Mouse (Mus musculus) small intestine, adult 2 months (tissue): ENCODE measurements around the gene Rab19. TPM values are rescaled to one million over a fixed set of nuclear protein-coding genes. Genes with fewer than 3 reads are reported as not detected.
"Not testable (repeated sequence)": the region's sequence is repeated elsewhere in the genome, so short reads cannot be mapped to it uniquely, and the experiment has no call there.

ENCODE experiments used
- H3K27ac ChIP-seq: fragments of 200-500 bp; 2 replicates; pipeline ENCODE4 v1.5.1; 2012; ENCODE audit warnings: low read depth, low read length, control low read depth, inconsistent platforms; ENCODE audit not compliant: insufficient read depth
- H3K27me3 ChIP-seq: fragments of 200-500 bp; 2 replicates; pipeline ENCODE4 v1.6.1; 2012; ENCODE audit warnings: mild to moderate bottlenecking, moderate library complexity, low read length, inconsistent platforms; ENCODE audit not compliant: control insufficient read depth, insufficient read depth
- H3K36me3 ChIP-seq: fragments of 200-500 bp; 2 replicates; pipeline ENCODE4 v1.6.1; 2012; ENCODE audit warnings: mild to moderate bottlenecking, low read length, control low read depth, inconsistent platforms; ENCODE audit not compliant: control insufficient read depth, insufficient read depth
- H3K4me1 ChIP-seq: fragments of 200-500 bp; 2 replicates; pipeline ENCODE4 v1.6.1; 2012; ENCODE audit warnings: low read length, inconsistent platforms, mixed read lengths; ENCODE audit not compliant: control insufficient read depth, insufficient read depth, insufficient read length
- H3K4me3 ChIP-seq: fragments of 200-500 bp; 2 replicates; pipeline ENCODE4 v1.5.1; 2012; ENCODE audit warnings: low read depth, mild to moderate bottlenecking, control low read depth, inconsistent platforms, low read length, moderate library complexity
- CTCF ChIP-seq: fragments of 200-500 bp; IDR thresholded peaks from 2 replicates; pipeline ENCODE4 v1.5.1; 2012; ENCODE audit warnings: low read depth, mild to moderate bottlenecking, control low read depth, inconsistent platforms, low read length, moderate library complexity, mixed read lengths; ENCODE audit not compliant: insufficient replicate concordance, insufficient read length; ENCODE audit errors: extremely low read depth
- POLR2A ChIP-seq: fragments of 200-500 bp; IDR thresholded peaks from 2 replicates; pipeline ENCODE4 v1.6.1; 2012; ENCODE audit warnings: low read depth, mild to moderate bottlenecking, control low read depth, inconsistent platforms, low read length, moderate library complexity
- WGBS: fragments of 180-500 bp; shearing (Covaris S2); methylation state at CpG from one replicate; pipeline ENCODE4 v1.1.7; 2018; 5-methylcytosine and 5-hydroxymethylcytosine counted together
- polyA plus RNA-seq: library from polyadenylated mRNA; depleted of rRNA; stranded (reverse); fragments of >200 nt; gene quantifications from 2 replicates; pipeline ENCODE4 v1.2.3, GENCODE M21; 2012

Rab19 gene
- polyA plus RNA-seq, 1 experiment = 8.3 TPM

GRCm38 (mm10) chr6:39372042-39372441, 8.9 kb upstream of the Rab19 start:
- TF ChIP-seq CTCF (no peak), POLR2A (no peak)
- Histone ChIP-seq H3K27me3 (no peaks in the 10 kb centered on the region), H3K27ac (no peak overlapping the region), H3K4me1 (peaks cover 7% of the 10 kb centered on the region), H3K36me3 (peaks cover 6% of the 10 kb centered on the region; the same call in 1 of the 2 replicates), H3K4me3 (no peak overlapping the region)

GRCm38 (mm10) chr6:39372727-39373126, 8.2 kb upstream of the Rab19 start:
- no peak overlapping the region for H3K4me3 ChIP-seq
- H3K27ac ChIP-seq = no peak overlapping the region
- H3K4me1 ChIP-seq = peaks cover 7% of the 10 kb centered on the region
- no peak for TF ChIP-seq CTCF
- WGBS = 34% methylated on average over 7 of the region's 7 CpGs
- peaks cover 4% of the 10 kb centered on the region; the same call in 1 of the 2 replicates for H3K36me3 ChIP-seq
- no peaks in the 10 kb centered on the region for H3K27me3 ChIP-seq

- no peak for TF ChIP-seq POLR2A
- TF ChIP-seq CTCF = no peak
- Histone ChIP-seq H3K4me3 (no peak overlapping the region), H3K27ac (no peak overlapping the region), H3K27me3 (no peaks in the 10 kb centered on the region), H3K4me1 (peaks cover 7% of the 10 kb centered on the region), H3K36me3 (peaks cover 2% of the 10 kb centered on the region; the same call in 1 of the 2 replicates)
- WGBS = 31% methylated on average over 4 of the region's 4 CpGs
Observed at GRCm38 (mm10) chr6:39373301-39373955, 7.5 kb upstream of the Rab19 start.

GRCm38 (mm10) chr6:39376775-39377174, 4.2 kb upstream of the Rab19 start:
- Histone ChIP-seq H3K4me3 (peak overlapping the region; percentile 99), H3K27ac (no peak overlapping the region), H3K36me3 (no peaks in the 10 kb centered on the region), H3K4me1 (peaks cover 7% of the 10 kb centered on the region), H3K27me3 (no peaks in the 10 kb centered on the region)
- TF ChIP-seq CTCF (no peak), POLR2A (no peak)
- WGBS = 6% methylated on average over 9 of the region's 9 CpGs

- peak within 1 kb of the TSS; percentile 99 for H3K4me3 ChIP-seq
- TF ChIP-seq CTCF (no peak), POLR2A (peak; percentile 72)
- no peak within 1 kb of the TSS for H3K27ac ChIP-seq
- H3K4me1 ChIP-seq = peaks cover 5% of the 10 kb centered on the region
- no peaks in the 10 kb centered on the region for H3K27me3 ChIP-seq
- no peaks in the 10 kb centered on the region for H3K36me3 ChIP-seq
- WGBS = under 1% methylated on average over 43 of the region's 43 CpGs
Observed at GRCm38 (mm10) chr6:39377311-39377827, 3.6 kb upstream of the Rab19 start, which contains the start of gene Slc37a3. Gene Slc37a3 (minus strand): TSS chr6:39377675.

GRCm38 (mm10) chr6:39378161-39378835, 2.7 kb upstream of the Rab19 start:
- H3K27me3 ChIP-seq, H3K27ac ChIP-seq, H3K4me3 ChIP-seq, H3K36me3 ChIP-seq, H3K4me1 ChIP-seq: not testable (repeated sequence)
- WGBS = 72% methylated on average over 13 of the region's 13 CpGs

GRCm38 (mm10) chr6:39379224-39379623, 1.8 kb upstream of the Rab19 start:
- TF ChIP-seq POLR2A (no peak), CTCF (no peak)
- 59% methylated on average over 4 of the region's 4 CpGs for WGBS
- Histone ChIP-seq H3K4me1 (peaks cover 5% of the 10 kb centered on the region), H3K27me3 (no peaks in the 10 kb centered on the region), H3K4me3 (no peak overlapping the region), H3K27ac (peak overlapping the region; percentile 84), H3K36me3 (peaks cover 3% of the 10 kb centered on the region; the same call in 1 of the 2 replicates)
